Mouse (Mus musculus): ENCODE measurements around the gene Pgm2.

Pgm2 gene

GRCm38 (mm10) chr5:64074455-64074854, 18.3 kb upstream of the Pgm2 start:
- DNase-seq (ENCODE audit: extremely low read depth, insufficient read length, low spot score): no peak

GRCm38 (mm10) chr5:64075506-64075905, 17.2 kb upstream of the Pgm2 start:
- no peak for DNase-seq (ENCODE audit: extremely low read depth, insufficient read length, low spot score)

- DNase-seq (ENCODE audit: extremely low read depth, insufficient read length, low spot score): no peak
Observed at GRCm38 (mm10) chr5:64077353-64077752, 15.4 kb upstream of the Pgm2 start.

- no peak for DNase-seq (ENCODE audit: extremely low read depth, insufficient read length, low spot score)
Observed at GRCm38 (mm10) chr5:64078740-64079461, 13.8 kb upstream of the Pgm2 start.

- DNase-seq (ENCODE audit: extremely low read depth, insufficient read length, low spot score): no peak
Observed at GRCm38 (mm10) chr5:64079462-64079817, 13.3 kb upstream of the Pgm2 start.

- no peak for DNase-seq (ENCODE audit: extremely low read depth, insufficient read length, low spot score)
Observed at GRCm38 (mm10) chr5:64083447-64084359, 9.0 kb upstream of the Pgm2 start.

- DNase-seq (ENCODE audit: extremely low read depth, insufficient read length, low spot score): no peak
Observed at GRCm38 (mm10) chr5:64085405-64085804, 7.3 kb upstream of the Pgm2 start.

- DNase-seq (ENCODE audit: extremely low read depth, insufficient read length, low spot score): no peak
Observed at GRCm38 (mm10) chr5:64088740-64089139, 4.0 kb upstream of the Pgm2 start.

- DNase-seq (ENCODE audit: extremely low read depth, insufficient read length, low spot score): no peak
Observed at GRCm38 (mm10) chr5:64093349-64093871, 660 bp downstream of the Pgm2 start.

GRCm38 (mm10) chr5:64095342-64095993, 2.7 kb downstream of the Pgm2 start:
- DNase-seq (ENCODE audit: extremely low read depth, insufficient read length, low spot score): no peak

- no peak for DNase-seq (ENCODE audit: extremely low read depth, insufficient read length, low spot score)
Observed at GRCm38 (mm10) chr5:64101993-64102716, 9.4 kb downstream of the Pgm2 start.

GRCm38 (mm10) chr5:64102717-64103075, 9.9 kb downstream of the Pgm2 start:
- DNase-seq (ENCODE audit: extremely low read depth, insufficient read length, low spot score): no peak

GRCm38 (mm10) chr5:64107596-64108289, 15.0 kb downstream of the Pgm2 start:
- no peak for DNase-seq (ENCODE audit: extremely low read depth, insufficient read length, low spot score)

- DNase-seq (ENCODE audit: extremely low read depth, insufficient read length, low spot score): peak; percentile 31
Observed at GRCm38 (mm10) chr5:64109217-64109616, 16.5 kb downstream of the Pgm2 start.

- peak; percentile 81 for DNase-seq (ENCODE audit: extremely low read depth, insufficient read length, low spot score)
Observed at GRCm38 (mm10) chr5:64112360-64112759, 19.6 kb downstream of the Pgm2 start.

GRCm38 (mm10) chr5:64114210-64114609, 21.5 kb downstream of the Pgm2 start:
- no peak for DNase-seq (ENCODE audit: extremely low read depth, insufficient read length, low spot score)

- no peak for DNase-seq (ENCODE audit: extremely low read depth, insufficient read length, low spot score)
Observed at GRCm38 (mm10) chr5:64117191-64117590, 24.4 kb downstream of the Pgm2 start.

- no peak for DNase-seq (ENCODE audit: extremely low read depth, insufficient read length, low spot score)
Observed at GRCm38 (mm10) chr5:64125783-64126182, 33.0 kb downstream of the Pgm2 start.

GRCm38 (mm10) chr5:64131550-64131949, 38.8 kb downstream of the Pgm2 start:
- DNase-seq (ENCODE audit: extremely low read depth, insufficient read length, low spot score): no peak

- DNase-seq (ENCODE audit: extremely low read depth, insufficient read length, low spot score): no peak
Observed at GRCm38 (mm10) chr5:64133901-64134300, 41.2 kb downstream of the Pgm2 start.

All from 3134 (cell line).